Mouse (Mus musculus): ENCODE measurements at regions not wholly inside any gene's neighbourhood (a gene's known extent, or its start where the extent isn't known, plus 50 kb on each side); places are given as distances from the start of the nearest gene placed in this dataset.

DNA sequence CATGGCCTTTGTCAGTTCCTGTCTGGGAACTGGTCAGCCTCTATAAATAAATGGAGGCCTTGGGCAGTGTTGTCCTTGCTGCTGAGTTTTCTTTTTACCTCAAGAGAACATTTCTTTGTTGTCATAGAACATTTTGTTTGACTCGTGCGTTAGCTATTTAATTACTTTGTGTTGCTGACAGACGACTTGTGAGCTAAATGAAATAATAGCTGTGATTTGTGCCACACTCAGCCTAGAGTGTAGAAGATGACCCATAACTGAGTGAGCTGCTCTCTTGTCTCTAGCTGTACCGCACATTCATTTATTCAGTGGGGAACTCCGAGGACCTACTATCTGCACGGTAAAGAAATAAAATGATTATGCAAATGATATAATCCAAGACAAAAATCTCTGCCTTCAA is 263.1 kb upstream of the Atp2b1 start:
- Histone ChIP-seq H3K4me2 (no peak overlapping the region), H3K36me3 (no peaks in the 10 kb centered on the region), H3K27ac (no peak overlapping the region), H3K9me3 (no peaks in the 10 kb centered on the region), H3K4me1 (no peaks in the 10 kb centered on the region), H3K9ac (no peak overlapping the region), H3K4me3 (replicated peaks) (no peak overlapping the region), H3K27me3 (replicated peaks) (no peaks in the 10 kb centered on the region)
- WGBS, result 81% methylated on average over 6 of the region's 6 CpGs
- no peak for ATAC-seq (ENCODE audit: insufficient read depth, low FRiP score, low read depth)

- H3K4me1 ChIP-seq, result no peaks in the 10 kb centered on the region
- 80% methylated on average over 5 of the region's 5 CpGs for WGBS
- H3K36me3 ChIP-seq, result no peaks in the 10 kb centered on the region
- no peak overlapping the region for H3K4me3 ChIP-seq (replicated peaks)
- no peak overlapping the region for H3K27ac ChIP-seq
- H3K4me2 ChIP-seq, result no peak overlapping the region
- no peaks in the 10 kb centered on the region for H3K27me3 ChIP-seq (replicated peaks)
- H3K9me3 ChIP-seq, result no peaks in the 10 kb centered on the region
- no peak overlapping the region for H3K9ac ChIP-seq
- no peak for ATAC-seq (ENCODE audit: insufficient read depth, low FRiP score, low read depth)
These were observed 262.6 kb upstream of the Atp2b1 start for GRCm38 (mm10) chr10:98651599-98651998.

DNA sequence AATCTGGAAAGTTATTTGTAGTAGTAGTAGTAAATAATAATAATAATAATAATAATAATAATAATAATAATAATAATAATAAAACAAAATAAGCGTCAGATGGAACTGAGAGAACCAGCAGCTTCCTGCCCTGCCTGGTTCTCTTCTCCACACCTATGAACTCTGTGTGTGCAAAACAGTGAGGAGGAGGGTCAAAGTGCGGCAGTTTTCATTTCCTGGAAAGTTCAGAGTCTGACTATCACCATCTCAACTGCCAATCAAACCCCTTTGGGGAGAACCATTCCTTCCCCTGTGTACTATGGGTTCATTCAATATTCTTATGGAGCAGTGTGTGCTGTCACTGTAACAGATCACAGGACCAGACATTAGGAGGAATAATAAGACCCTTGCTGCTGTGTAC is 262.1 kb upstream of the Atp2b1 start:
- Histone ChIP-seq H3K9ac (no peak overlapping the region), H3K4me3 (replicated peaks) (no peak overlapping the region), H3K36me3 (no peaks in the 10 kb centered on the region), H3K9me3 (no peaks in the 10 kb centered on the region), H3K4me1 (no peaks in the 10 kb centered on the region), H3K4me2 (no peak overlapping the region), H3K27ac (no peak overlapping the region), H3K27me3 (replicated peaks) (no peaks in the 10 kb centered on the region)
- 82% methylated on average over 2 of the region's 2 CpGs for WGBS
- no peak for ATAC-seq (ENCODE audit: insufficient read depth, low FRiP score, low read depth)

DNA sequence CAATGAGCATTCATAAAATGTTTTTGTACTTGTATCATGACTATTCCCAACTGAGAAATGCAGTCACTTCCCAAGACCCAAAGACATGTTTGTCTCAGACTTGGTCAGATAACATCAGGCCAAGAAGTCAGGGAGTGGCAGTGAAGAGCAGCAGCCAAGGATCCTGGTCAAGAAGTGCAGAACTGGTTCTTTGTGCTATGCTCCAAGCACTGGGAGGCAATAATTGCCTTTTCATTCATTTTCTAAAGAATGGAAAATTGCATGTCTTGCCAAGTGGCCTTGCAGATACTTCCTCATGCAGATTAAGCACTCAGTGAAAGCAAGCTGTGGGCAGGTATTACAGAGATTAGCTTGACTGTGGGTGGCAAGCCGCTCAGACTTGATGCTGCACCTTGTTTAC is 253.5 kb upstream of the Atp2b1 start:
- H3K27ac ChIP-seq, result no peak overlapping the region
- H3K4me1 ChIP-seq, result no peaks in the 10 kb centered on the region
- no peak overlapping the region for H3K9ac ChIP-seq
- no peaks in the 10 kb centered on the region for H3K36me3 ChIP-seq
- 30% methylated on average over 1 of the region's 1 CpGs for WGBS
- no peaks in the 10 kb centered on the region for H3K27me3 ChIP-seq (replicated peaks)
- no peaks in the 10 kb centered on the region for H3K9me3 ChIP-seq
- ATAC-seq (ENCODE audit: insufficient read depth, low FRiP score, low read depth), result no peak
- no peak overlapping the region for H3K4me3 ChIP-seq (replicated peaks)
- H3K4me2 ChIP-seq, result no peak overlapping the region

DNA sequence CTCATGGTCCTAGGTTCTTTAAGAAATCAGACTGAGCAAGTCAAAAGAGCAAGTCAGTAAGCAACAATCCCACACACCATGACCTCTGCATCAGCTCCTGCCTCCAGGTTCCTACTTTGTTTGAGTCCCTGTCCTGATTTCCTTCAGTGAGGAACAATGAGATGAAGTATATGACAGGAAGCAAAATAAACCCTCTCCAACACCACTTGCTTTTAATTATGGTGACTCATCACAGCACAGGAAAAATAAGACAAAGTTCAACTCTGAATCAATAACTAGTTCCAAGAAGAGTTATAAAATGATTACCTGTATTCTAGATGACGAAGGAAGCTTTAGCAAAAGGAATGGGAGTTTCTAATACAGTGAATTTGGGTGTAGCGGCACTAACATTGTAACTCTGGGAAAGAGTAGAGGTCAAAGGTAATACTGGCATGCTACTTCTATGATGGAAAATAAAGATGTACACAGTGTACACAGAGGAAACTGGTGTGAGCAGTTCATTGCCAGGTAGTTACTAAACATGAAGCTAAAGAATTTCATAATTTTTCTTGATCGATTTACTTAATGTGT is 248.2 kb upstream of the Atp2b1 start:
- Histone ChIP-seq H3K4me2 (no peak overlapping the region), H3K36me3 (no peaks in the 10 kb centered on the region), H3K27me3 (replicated peaks) (no peaks in the 10 kb centered on the region), H3K9ac (no peak overlapping the region), H3K4me1 (no peaks in the 10 kb centered on the region), H3K27ac (no peak overlapping the region), H3K4me3 (replicated peaks) (no peak overlapping the region), H3K9me3 (no peaks in the 10 kb centered on the region)
- no peak for ATAC-seq (ENCODE audit: insufficient read depth, low FRiP score, low read depth)
- WGBS, result 86% methylated on average over 3 of the region's 3 CpGs

GRCm38 (mm10) chr10:98667728-98668127 is 246.5 kb upstream of the Atp2b1 start:
- Histone ChIP-seq H3K4me2 (no peak overlapping the region), H3K4me3 (replicated peaks) (no peak overlapping the region), H3K9ac (no peak overlapping the region), H3K27ac (no peak overlapping the region), H3K9me3 (no peaks in the 10 kb centered on the region), H3K4me1 (no peaks in the 10 kb centered on the region), H3K27me3 (replicated peaks) (no peaks in the 10 kb centered on the region), H3K36me3 (no peaks in the 10 kb centered on the region)
- no peak for ATAC-seq (ENCODE audit: insufficient read depth, low FRiP score, low read depth)
- WGBS, result 64% methylated on average over 1 of the region's 1 CpGs

- Histone ChIP-seq H3K9me3 (no peaks in the 10 kb centered on the region), H3K9ac (no peak overlapping the region), H3K4me2 (no peak overlapping the region), H3K27ac (0 out of 2 replicates have a peak overlapping the region, but pooled peaks have one; percentile 21), H3K4me1 (no peaks in the 10 kb centered on the region), H3K36me3 (no peaks in the 10 kb centered on the region), H3K27me3 (replicated peaks) (no peaks in the 10 kb centered on the region), H3K4me3 (replicated peaks) (no peak overlapping the region)
- no peak for ATAC-seq (ENCODE audit: insufficient read depth, low FRiP score, low read depth)
- WGBS, result 70% methylated on average over 1 of the region's 1 CpGs
These were observed 240.1 kb upstream of the Atp2b1 start for GRCm38 (mm10) chr10:98674131-98674530.

DNA sequence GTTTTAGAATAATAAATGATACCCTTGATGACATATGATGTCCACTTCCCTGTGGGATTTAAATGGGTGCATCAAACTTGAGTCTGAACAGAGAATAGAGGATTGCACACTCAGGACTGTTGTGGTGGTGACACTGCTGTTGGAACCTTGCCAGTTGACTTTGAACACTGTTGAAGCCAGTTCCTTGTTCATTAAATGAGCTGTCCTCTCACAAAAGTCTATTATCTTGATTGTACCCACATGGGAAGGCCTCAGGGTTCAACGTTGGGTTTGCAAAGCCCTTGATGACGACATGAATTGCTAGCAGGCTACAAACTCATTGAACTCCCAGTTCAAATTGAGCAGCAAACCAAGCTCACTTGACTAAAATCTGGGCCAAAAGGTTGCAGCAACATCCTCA is 237.3 kb upstream of the Atp2b1 start:
- no peaks in the 10 kb centered on the region for H3K4me1 ChIP-seq
- no peak overlapping the region for H3K9ac ChIP-seq
- H3K27ac ChIP-seq, result no peak overlapping the region
- no peaks in the 10 kb centered on the region for H3K9me3 ChIP-seq
- no peak overlapping the region for H3K4me3 ChIP-seq (replicated peaks)
- H3K4me2 ChIP-seq, result no peak overlapping the region
- no peak for ATAC-seq (ENCODE audit: insufficient read depth, low FRiP score, low read depth)
- WGBS, result 74% methylated on average over 2 of the region's 2 CpGs
- no peaks in the 10 kb centered on the region for H3K36me3 ChIP-seq
- no peaks in the 10 kb centered on the region for H3K27me3 ChIP-seq (replicated peaks)

- Histone ChIP-seq H3K27ac (no peak overlapping the region), H3K9me3 (no peaks in the 10 kb centered on the region), H3K4me1 (no peaks in the 10 kb centered on the region), H3K4me3 (replicated peaks) (no peak overlapping the region), H3K27me3 (replicated peaks) (no peaks in the 10 kb centered on the region), H3K4me2 (no peak overlapping the region), H3K36me3 (no peaks in the 10 kb centered on the region), H3K9ac (no peak overlapping the region)
- no peak for ATAC-seq (ENCODE audit: insufficient read depth, low FRiP score, low read depth)
- WGBS, result 74% methylated on average over 4 of the region's 4 CpGs
These were observed 236.0 kb upstream of the Atp2b1 start for GRCm38 (mm10) chr10:98678234-98678633.

- Histone ChIP-seq H3K27ac (no peak overlapping the region), H3K27me3 (replicated peaks) (no peaks in the 10 kb centered on the region), H3K9me3 (no peaks in the 10 kb centered on the region), H3K4me2 (no peak overlapping the region), H3K4me3 (replicated peaks) (no peak overlapping the region), H3K36me3 (no peaks in the 10 kb centered on the region), H3K4me1 (0 out of 2 replicates have a peak, but pooled peaks cover 3% of the 10 kb centered on the region), H3K9ac (no peak overlapping the region)
- ATAC-seq (ENCODE audit: insufficient read depth, low FRiP score, low read depth), result no peak
- 88% methylated on average over 1 of the region's 1 CpGs for WGBS
These were observed 231.8 kb upstream of the Atp2b1 start for GRCm38 (mm10) chr10:98682436-98682835.

DNA sequence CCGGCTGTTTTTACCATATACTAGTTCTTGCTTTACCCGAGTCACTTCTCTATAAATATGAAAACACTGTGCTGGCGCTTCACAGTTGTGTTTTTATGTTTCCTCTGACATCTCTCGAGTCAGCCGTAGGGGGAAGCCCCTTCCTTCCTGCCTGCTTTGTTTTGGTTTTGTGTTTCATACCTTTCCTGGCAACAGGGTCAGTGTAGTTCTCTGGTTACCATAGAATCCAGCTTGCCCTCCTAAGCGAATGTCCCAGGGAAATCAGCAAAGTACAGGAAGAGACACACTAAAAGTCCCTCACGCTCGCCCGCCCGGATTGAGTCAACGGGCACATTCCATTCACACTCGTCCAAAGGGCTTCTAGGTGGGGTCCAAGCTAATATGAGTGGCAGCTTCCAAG is 230.0 kb upstream of the Atp2b1 start:
- no peaks in the 10 kb centered on the region for H3K27me3 ChIP-seq (replicated peaks)
- H3K36me3 ChIP-seq, result no peaks in the 10 kb centered on the region
- no peaks in the 10 kb centered on the region for H3K9me3 ChIP-seq
- 0 out of 2 replicates have a peak, but pooled peaks cover 3% of the 10 kb centered on the region for H3K4me1 ChIP-seq
- no peak overlapping the region for H3K9ac ChIP-seq
- peak overlapping the region; percentile 43 for H3K4me2 ChIP-seq
- H3K27ac ChIP-seq, result 0 out of 2 replicates have a peak overlapping the region, but pooled peaks have one; percentile 31
- H3K4me3 ChIP-seq (replicated peaks), result no peak overlapping the region; the same call in 1 of the 2 replicates
- ATAC-seq (ENCODE audit: insufficient read depth, low FRiP score, low read depth), result no peak
- WGBS, result 19% methylated on average over 12 of the region's 12 CpGs

DNA sequence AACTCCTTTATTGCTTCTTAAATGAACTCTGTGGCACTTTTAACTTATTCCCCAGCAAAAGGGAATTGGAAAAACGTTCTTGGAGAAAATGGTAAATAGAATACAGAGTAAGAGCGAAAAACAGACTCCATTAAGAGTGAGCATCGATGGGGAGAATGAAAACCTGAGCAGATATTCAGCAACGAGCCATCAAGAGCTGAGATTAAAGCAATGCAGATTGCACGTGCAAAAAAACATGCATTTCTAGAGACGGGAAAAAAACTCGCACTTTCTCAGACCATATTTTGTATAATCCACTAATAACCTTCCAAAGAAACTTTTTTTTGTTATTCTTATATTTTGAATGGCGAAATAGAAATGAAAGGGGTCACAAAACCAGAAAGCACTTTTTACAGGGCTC is 229.5 kb upstream of the Atp2b1 start:
- Histone ChIP-seq H3K9me3 (no peaks in the 10 kb centered on the region), H3K4me2 (no peak overlapping the region), H3K4me1 (0 out of 2 replicates have a peak, but pooled peaks cover 3% of the 10 kb centered on the region), H3K27me3 (replicated peaks) (no peaks in the 10 kb centered on the region), H3K36me3 (no peaks in the 10 kb centered on the region), H3K27ac (no peak overlapping the region), H3K4me3 (replicated peaks) (no peak overlapping the region), H3K9ac (no peak overlapping the region)
- WGBS, result 66% methylated on average over 8 of the region's 8 CpGs
- ATAC-seq (ENCODE audit: insufficient read depth, low FRiP score, low read depth), result no peak

- Histone ChIP-seq H3K4me3 (replicated peaks) (no peak overlapping the region), H3K4me1 (0 out of 2 replicates have a peak, but pooled peaks cover 3% of the 10 kb centered on the region)
- 67% methylated on average over 2 of the region's 2 CpGs for WGBS
These were observed 228.5 kb upstream of the Atp2b1 start for GRCm38 (mm10) chr10:98685739-98686138.

More at GRCm38 (mm10) chr10:98685739-98686138, 228.5 kb upstream of the Atp2b1 start:
- H3K4me2 ChIP-seq, result no peak overlapping the region
- ATAC-seq (ENCODE audit: insufficient read depth, low FRiP score, low read depth), result no peak
- no peaks in the 10 kb centered on the region for H3K9me3 ChIP-seq
- no peaks in the 10 kb centered on the region for H3K36me3 ChIP-seq
- no peak overlapping the region for H3K9ac ChIP-seq
- H3K27me3 ChIP-seq (replicated peaks), result no peaks in the 10 kb centered on the region
- H3K27ac ChIP-seq, result no peak overlapping the region
